Mouse (Mus musculus): ENCODE data around the gene Enpp6.

GRCm38 (mm10) chr8:47058526-47058925 lies 71.8 kb downstream of the Enpp6 start:
- TF ChIP-seq CTCF (conservative IDR thresholded peaks at IDR 0.05; ENCODE audit: low read length) (no peak), NANOG (IDR thresholded peaks at IDR 0.05; ENCODE audit: borderline replicate concordance, low read length) (no peak; the same call in 1 of the 2 replicates), POU5F1 (IDR thresholded peaks at IDR 0.05; ENCODE audit: borderline replicate concordance, low read length) (no peak)
